Mouse (Mus musculus) cerebellum, adult 18-20 months (tissue): ENCODE measurements around the gene Gsdmc4.
"Not testable (repeated sequence)": the region's sequence is repeated elsewhere in the genome, so short reads cannot be mapped to it uniquely, and the experiment has no call there.

ENCODE experiments used
- DNase-seq, 2 experiments: peaks; one replicate each; pipeline ENCODE4 v3.0.0; 2021

The Gsdmc4 gene

DNA sequence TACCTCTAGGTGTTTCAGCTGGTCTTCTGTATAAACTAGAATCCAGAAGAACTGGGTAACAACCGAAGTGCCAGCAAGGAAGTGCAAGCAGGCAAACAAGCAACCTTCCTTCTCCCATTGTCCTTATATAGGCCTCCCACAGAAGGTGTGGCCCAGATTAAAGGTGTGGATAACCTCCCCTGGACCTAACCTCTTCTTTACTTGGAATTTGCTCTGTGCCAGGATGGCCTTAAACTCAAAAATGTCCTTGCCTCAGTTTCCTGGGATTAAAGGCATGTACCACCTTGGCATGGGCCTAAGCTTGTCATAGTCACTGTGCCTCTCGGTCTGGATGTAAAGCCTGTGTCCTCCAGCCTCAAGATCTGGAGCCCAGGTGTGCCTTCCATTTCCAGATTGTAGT lies at the start of gene Gsdmc4:
Gene Gsdmc4, minus strand, starts transcription at position 101 of the 400 bp plus-strand sequence.
- DNase-seq, result not testable (repeated sequence)

DNA sequence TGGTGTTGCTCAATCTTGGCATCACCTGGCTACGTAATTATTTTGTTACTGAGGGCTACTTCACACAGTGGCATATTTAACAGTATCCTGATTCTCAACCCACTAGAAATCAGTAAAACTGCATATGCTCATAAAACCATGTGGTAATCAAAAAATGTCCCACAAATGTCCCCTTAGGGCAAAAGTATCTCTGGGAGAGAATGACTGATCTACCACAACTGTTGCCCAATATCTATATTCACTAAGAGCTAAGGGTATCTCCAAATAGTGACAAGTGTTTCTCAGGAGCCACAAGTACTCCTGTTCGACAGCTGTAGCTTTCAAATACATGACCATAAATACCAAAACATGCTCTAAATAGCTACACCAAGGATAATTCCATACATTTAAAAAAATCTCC lies 48.4 kb upstream of the Gsdmc4 start:
- no peak for DNase-seq

DNA sequence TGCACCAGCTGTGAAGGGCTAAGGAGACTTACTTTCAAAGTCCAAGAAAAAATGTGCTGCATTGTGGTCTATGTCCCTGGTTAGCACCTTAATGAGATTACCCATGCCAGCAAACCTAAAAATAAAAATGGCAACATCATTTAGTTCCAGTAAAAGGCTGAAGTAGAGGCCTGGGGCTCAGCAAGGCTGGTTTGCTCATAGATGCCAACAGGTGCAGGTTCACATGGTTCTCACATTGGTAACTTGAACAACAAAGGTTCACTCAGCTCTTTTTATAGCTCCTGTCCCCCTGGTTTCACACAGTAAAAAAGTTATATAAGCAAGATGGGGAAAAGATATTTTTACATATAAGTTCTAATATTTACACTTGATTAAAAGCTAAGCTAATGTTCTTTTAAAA lies 45.5 kb upstream of the Gsdmc4 start:
- no peak for DNase-seq

DNA sequence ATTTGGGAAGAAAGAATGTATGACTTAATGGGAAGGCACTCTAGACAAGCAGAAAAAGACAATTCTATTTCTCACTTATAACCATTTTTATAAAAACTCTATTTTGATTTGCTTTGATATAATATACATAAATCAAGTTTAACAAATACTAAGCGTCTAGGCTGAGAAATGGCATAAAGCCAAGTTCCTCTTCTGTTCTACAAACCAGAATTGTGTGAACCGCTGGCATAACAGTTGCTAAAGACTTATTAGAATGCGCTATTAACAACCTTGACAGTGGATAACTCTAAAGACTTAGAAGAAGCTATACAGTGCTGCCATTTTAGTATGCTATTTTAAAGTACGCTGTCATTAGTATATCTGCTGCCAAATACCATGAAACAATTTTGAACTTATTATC lies 41.2 kb upstream of the Gsdmc4 start:
- DNase-seq, result no peak

DNA sequence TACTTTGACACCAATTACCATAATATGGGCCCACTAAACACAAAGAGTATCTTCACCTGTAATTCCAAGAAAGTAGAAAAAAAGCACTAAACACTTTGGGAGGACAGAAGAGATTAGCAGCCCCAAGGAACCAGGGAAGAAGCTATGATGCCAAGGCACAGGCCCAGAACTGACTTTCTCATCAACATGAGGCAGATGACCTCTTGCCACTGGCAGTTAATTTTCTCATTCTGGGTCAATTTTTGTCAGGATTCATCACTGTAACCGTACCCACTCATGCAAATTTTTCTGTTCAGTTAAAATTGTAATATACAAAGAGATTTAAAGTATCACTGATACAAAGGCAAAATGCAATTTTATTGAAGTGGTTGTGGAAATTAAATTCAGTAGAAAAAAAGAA lies 29.1 kb upstream of the Gsdmc4 start:
- no peak for DNase-seq

DNA sequence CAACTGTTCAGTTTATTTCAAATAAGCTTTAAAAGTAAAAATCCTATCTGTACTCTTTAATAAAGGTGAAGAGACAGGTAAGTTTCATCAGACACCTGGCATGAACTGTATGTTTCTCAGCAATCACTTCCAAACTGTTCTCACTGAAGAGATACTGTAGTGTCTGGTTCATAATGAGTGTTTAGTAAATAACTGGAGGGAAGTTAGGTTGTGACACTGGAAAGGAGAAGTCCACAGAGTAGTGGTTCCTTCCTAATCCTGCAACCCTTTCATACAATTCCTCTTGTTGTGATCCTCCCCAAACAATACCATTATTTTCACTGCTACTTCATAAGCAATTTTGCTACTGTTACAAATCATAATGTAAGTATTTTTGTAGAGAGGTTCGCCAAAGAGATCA lies 20.6 kb upstream of the Gsdmc4 start:
- DNase-seq, result no peak

DNA sequence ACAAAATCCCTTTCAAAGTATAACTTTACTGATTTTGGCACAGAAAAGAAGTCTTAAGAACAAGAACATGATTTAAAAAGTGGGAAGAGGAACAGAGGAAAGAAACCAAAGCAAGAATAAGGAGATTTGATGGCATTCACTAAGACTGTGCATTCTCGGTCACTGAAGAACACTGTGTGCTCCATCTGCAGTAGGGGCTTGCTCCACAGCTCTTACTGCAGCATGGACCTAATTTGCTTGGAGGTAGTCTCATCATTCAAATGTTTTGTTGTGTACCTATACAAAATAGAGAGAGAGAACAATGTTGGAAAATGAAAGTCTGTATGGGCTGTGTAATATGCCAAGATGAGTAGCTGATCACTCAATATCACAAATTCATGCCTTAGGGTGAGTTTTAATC lies 19.3 kb upstream of the Gsdmc4 start:
- no peak for DNase-seq

DNA sequence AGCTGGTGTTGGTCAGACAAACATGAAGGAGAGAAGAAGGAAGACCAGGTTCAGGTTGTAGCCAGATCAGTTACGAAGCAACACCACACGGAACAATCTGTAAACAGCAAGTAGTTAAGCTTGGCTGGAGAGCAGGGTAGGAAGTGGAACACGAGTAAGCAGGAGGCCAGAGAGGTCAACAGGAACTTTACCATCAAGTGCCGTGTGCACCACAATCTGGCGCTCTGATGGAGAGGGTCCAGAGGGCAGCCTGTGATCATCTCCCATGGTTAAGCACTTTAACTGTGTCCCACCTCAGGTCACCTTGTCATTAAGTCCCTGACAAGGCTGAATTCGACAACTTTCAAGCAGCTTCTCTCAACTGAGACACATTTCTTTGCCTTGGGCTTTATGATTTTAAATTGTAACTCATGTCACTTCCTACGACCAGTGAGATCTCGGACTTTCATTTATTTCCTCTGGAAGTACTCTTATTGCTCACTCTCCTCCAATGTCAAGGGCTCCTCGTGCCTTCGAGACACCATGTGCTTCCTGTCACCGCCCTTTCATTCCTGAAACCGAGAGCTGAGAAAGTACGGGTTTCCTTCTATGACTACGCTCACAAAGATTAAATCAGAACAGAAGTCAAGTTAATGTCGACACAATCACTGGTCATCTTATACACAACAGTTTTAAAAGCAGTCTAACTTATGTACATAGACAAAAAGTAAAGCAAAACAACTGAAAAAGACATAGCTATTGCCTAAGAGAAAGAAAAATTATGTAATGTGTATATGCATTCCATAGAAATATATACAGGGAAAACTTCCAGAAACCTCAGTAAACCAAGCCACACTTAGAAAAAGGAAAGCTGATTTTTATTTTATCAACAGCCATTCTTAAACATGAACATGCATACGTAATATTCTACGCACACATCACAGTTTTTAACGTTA lies 18.3 kb upstream of the Gsdmc4 start:
- no peak for DNase-seq

DNA sequence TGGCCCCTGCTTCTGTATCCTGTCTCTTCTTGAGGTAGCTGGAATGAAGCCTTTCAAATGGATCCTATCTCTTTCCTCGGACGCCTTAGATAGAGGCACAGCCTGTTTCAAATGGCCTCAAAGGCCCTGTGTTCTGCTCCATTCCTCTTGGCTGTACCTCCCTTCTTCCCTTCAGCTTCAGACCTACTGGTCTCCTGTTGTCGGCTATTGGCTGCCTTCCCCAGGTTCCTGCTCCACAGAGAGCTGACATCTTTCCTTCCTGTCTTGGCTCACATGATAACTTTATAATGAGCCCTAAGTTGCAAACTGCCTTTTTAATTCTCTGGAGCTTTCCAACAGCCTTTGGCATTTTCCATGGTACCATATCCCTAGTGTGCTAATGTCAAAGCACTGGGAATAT lies 14.1 kb upstream of the Gsdmc4 start:
- peak; percentile 28 to 44 for DNase-seq

DNA sequence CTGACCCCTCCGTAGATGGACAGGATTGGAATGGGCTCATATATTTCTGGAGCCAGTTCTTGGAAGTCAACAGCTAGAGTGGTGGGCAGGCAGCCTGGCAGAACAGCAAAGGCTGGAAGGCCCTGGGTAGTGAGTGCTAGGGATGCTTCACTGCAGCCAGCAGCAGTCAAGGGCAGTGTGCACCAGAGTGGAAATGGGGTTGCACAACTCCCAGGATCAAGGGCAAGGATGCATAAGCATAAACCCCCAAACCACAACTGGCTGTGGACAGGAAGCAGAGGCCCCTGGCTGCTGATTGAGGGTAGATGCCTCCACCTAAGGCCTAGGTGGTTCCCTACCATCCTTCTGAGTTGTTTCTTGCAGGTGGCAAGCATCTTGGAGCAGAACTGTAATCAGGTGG lies 12.4 kb upstream of the Gsdmc4 start:
- no peak for DNase-seq

DNA sequence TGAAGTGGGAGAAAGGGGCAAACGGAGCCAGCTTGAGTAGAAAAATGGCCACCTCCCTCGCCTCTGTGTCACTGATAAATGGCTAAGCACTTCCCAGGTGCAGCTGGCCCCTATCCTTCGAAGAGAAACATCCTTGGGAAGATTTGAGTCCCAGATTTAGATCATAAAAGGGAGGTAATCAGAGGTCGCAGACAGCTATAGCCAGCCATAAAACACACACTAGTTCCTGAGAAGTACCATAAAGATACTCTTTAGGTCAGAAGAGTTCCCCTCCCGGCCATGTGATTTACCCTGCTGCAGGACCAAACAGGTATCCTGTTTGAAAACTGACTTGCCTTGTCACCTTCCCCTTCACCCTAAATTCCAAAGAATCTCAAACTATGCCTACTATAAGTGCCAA lies 9.5 kb upstream of the Gsdmc4 start:
- DNase-seq, result not testable (repeated sequence)

DNA sequence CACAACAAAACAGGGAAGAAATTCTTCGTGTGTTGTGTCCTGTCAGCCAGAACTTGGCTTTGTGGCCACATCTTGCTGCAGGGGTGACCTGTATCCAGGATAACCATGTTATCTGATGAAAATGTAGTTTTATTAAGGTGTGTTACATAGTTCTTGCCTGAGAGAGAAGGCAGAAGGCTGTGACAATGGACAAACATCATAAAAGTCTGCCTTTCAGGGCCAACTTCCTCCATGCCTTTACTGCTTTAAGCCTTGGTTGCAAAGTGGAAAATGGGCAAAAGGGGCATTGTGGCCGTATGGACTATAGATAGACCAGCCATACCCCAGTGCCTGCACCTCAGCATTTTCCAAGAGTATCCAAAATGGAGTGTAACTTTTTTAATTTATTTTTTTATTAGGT lies 7.6 kb upstream of the Gsdmc4 start:
- DNase-seq, result not testable (repeated sequence)

DNA sequence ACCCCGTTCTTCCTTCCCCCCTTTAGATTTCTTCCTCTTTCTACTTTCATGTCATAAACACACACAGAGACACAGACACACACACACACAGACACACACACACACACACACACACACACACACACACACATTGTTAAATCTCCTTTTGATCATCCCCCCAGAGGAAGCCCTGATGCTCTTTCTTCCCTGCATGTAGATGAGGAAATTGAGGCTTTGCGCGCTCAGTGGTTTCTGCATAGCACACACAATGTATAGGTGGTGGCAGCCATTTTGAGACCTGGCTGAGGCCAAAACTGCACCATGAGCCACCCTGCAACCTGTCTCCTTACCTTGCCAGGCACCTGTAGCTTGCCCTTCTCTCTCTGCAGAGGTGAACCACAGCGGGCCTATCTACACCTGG lies 4.5 kb upstream of the Gsdmc4 start:
- DNase-seq, result not testable (repeated sequence)

DNA sequence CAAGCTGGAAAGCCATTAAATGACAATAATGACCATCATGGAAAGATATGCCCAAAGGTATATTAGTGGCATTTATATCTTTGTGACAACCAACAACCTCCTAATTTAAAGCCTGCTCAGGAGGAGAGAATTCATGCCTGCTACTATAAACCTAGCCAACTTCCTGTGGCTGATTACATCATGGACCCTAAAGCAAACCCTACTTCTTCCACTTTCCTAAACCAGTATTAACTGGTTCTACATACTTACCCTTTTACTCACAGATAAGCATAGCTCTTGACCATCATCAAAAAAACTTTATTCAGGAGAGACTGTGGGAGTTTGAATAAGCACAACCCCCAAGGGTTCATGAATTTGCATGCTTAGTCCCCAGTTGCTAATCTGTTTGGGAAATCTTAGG lies 2.2 kb downstream of the Gsdmc4 start:
- not testable (repeated sequence) for DNase-seq

DNA sequence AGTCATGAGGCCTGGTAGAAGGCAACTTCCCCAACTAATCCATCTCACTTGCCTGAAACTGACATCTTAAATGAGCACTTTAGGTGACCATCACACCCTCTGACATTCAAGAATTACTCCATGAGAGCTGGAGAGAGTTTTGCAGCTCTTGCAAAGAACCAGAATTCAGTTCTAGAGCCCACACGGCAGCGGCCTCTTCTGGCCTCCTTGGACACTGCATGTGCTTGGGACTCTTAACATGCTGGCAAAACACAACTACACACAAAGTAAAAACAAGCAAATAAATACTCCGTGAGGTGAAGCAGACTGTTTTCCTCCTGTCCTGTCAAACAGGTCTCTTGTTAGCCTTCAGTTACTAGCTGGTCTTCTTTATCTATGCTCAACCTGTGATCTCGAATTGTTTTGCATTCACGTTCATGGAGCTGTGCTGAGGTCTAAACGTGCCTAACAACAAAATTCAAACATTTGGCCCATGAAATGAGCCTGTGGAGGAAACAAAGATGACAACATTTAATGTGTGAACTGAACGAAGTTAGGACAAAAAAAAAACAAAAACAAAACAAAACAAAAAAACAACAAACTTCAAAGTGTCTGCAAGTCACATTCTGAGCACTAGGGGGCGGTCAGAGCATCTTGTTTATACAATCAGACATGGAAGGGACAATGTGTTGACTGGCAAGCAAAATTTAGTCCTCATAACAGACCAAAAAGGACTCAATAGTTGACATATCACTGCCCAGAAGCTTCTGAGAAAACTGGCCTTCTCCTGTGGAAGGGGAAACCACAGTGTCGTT lies 16.3 kb downstream of the Gsdmc4 start:
- peak; percentile 32 to 46 for DNase-seq

DNA sequence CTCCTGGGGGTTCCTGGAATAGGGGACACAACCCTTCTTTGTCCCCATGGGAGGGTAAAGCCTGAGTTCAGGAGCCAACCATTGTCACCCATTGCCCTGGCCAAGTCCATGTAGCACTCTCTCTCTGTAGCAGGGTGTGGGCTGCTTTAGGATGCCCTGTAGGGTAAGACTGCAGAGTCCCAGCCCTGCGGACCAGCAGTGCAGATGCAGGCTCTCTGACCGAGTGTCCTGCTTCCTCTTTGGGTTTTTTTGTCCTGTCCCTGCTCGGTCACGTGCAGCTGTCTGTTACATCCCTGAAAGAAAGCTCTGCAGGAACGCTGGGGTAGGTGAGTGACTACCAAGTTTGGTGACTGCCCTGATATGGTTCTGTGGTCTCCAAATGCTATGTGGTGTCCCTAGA lies 23.7 kb downstream of the Gsdmc4 start:
- DNase-seq, result not testable (repeated sequence)

DNA sequence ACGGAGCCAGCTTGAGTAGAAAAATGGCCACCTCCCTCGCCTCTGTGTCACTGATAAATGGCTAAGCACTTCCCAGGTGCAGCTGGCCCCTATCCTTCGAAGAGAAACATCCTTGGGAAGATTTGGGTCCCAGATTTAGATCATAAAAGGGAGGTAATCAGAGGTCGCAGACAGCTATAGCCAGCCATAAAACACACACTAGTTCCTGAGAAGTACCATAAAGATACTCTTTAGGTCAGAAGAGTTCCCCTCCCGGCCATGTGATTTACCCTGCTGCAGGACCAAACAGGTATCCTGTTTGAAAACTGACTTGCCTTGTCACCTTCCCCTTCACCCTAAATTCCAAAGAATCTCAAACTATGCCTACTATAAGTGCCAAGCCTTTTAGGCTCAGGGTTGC lies 24.1 kb downstream of the Gsdmc4 start:
- not testable (repeated sequence) for DNase-seq

DNA sequence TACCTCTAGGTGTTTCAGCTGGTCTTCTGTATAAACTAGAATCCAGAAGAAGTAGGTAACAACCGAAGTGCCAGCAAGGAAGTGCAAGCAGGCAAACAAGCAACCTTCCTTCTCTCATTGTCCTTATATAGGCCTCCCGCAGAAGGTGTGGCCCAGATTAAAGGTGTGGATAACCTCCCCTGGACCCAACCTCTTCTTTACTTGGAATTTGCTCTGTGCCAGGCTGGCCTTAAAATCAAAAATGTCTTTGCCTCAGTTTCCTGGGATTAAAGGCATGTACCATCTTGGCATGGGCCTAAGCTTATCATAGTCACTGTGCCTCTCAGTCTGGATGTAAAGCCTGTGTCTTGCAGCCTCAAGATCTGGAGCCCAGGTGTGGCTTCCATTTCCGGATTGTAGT lies 33.6 kb downstream of the Gsdmc4 start, which contains the start of gene Gsdmc3:
Gene Gsdmc3, minus strand, starts transcription at position 101 of the 400 bp plus-strand sequence.
- not testable (repeated sequence) for DNase-seq

DNA sequence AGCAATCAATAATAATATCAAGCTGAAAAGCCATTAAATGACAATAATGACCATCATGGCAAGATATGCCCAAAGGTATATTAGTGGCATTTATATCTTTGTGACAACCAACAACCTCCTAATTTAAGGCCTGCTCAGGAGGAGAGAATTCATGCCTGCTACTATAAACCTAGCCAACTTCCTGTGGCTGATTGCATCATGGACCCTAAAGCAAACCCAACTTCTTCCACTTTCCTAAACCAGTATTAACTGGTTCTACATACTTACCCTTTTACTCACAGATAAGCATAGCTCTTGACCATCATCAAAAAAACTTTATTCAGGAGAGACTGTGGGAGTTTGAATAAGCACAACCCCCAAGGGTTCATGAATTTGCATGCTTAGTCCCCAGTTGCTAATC lies 35.9 kb downstream of the Gsdmc4 start:
- not testable (repeated sequence) for DNase-seq

DNA sequence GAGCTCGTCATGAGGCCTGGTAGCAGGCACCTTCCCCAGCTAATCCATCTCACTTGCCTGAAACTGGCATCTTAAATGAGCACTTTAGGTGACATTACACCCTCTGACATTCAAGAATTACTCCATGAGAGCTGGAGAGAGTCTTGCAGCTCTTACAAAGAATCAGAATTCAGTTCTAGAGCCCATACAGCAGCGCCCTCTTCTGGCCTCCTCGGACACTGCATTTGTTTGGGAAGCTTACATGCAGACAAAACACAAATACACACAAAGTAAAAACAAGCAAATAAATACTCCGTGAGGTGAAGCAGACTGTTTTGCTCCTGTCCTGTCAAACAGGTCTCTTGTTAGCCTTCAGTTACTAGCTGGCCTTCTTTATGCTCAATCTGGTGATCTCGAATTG lies 50.1 kb downstream of the Gsdmc4 start:
- DNase-seq, result not testable (repeated sequence)
